Mouse (Mus musculus) bone marrow macrophage, adult 2 months (primary cell): ENCODE measurements around the gene Mthfd2l. TPM values are rescaled to one million over a fixed set of nuclear protein-coding genes. Genes with fewer than 3 reads are reported as not detected.

Experiments
- H3K27ac ChIP-seq: 2 replicates; pipeline ENCODE4 v1.5.1; 2012; ENCODE audit warnings: low read depth, low read length; ENCODE audit not compliant: insufficient read depth
- H3K4me1 ChIP-seq: 2 replicates; pipeline ENCODE4 v1.6.1; 2012; ENCODE audit warnings: low read length; ENCODE audit not compliant: control insufficient read depth, insufficient read depth
- H3K4me3 ChIP-seq: 2 replicates; pipeline ENCODE4 v1.5.1; 2012; ENCODE audit warnings: mild to moderate bottlenecking, low read length, moderate library complexity; ENCODE audit not compliant: insufficient read depth
- CTCF ChIP-seq: IDR thresholded peaks from 2 replicates; pipeline ENCODE4 v1.5.1; 2012; ENCODE audit warnings: low read depth, mild to moderate bottlenecking, low read length, moderate library complexity
- POLR2A ChIP-seq: IDR thresholded peaks from 2 replicates; pipeline ENCODE4 v1.6.1; 2012; ENCODE audit warnings: mild to moderate bottlenecking, low read depth, low read length, borderline replicate concordance
- polyA plus RNA-seq: library from polyadenylated mRNA; stranded (reverse); fragments of >200 nt; gene quantifications from 2 replicates; pipeline ENCODE4 v1.2.4, GENCODE M21; 2012; ENCODE audit not compliant: missing spikeins, insufficient read depth, insufficient read length

Gene Mthfd2l
- polyA plus RNA-seq, 1 experiment = 8.1 TPM

DNA sequence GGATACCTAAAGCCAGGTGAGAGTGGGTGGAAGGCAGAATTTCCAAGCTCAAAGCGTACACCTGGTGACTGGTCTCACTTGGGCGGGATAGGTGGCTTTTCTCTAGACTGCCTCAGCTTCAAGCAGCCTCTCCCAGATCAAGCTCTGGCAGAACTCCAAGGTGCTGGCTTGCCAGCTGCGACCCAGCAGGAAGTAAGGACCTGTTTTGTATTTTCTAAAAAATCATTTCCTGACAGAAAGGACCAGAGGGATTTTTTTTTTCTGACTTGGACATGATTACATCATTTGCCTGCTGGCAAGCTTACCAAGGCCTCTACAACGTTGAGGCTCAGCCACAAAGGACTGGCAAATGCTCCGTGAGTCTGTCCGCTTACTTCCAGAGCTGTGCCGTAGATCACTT is 30.8 kb upstream of the Mthfd2l start:
- TF ChIP-seq CTCF = no peak
- TF ChIP-seq POLR2A = no peak
- peak overlapping the region; percentile 26 for H3K27ac ChIP-seq
- H3K4me3 ChIP-seq = no peak overlapping the region
- peaks cover 52% of the 10 kb centered on the region for H3K4me1 ChIP-seq

DNA sequence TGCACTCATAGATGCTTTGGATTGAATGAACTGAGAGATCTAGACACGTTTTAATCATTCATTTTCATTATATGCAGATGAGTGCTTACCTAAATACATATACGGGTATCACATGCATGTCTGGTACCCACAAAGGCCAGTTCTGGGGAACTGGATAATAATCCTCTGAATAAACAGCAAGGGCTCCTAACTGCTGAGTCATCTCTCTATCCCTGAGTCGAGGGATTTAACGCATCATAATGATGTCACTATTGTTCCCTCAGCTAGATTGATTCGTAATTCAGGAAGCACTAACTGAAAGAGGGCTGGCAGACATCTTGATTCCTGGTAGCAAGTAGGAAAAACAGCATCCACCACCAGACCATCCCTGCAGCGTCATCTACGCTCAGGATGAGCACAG is 30.2 kb upstream of the Mthfd2l start:
- Histone ChIP-seq H3K4me1 (peaks cover 50% of the 10 kb centered on the region), H3K27ac (no peak overlapping the region), H3K4me3 (no peak overlapping the region)
- no peak for TF ChIP-seq POLR2A
- no peak for TF ChIP-seq CTCF

DNA sequence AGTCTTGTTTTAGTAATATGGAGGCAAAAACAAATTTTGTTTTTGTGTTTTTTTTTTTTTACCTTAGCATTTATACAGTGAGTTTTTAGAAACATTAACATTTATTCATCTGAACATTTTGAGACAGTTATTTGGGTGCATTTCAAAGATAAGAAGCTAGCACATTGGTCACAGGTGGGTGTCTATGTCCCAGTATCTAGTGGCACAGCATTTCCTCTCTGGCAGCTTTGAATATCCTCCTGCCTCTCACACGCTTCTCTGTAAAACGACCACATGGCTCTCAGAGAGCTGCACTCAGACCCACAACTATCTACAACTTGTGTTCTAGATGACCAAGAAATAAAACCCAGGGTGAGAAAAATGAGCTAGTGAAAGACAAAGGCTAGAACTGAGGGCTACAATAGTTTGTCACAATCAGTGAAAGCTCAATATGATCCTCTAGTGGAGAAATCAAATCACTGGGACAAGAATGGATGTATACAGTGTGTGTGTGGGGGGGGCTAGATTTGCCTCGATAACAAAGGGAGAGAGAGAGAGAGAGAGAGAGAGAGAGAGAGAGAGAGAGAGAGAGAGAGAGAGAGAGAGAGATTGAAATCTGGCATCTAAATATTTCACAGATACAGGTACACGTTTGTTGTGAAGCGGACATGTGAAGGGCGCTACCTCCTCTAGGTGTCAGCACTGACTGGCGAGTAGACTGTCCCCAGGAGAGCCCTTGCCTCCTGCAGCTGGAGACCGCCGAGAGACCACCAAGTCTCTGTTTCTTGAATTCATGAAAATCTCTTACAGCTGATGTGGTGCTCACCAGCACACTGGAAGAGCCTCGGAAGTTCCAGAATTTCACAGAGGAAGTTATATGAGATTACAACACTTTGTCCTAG is 28.3 kb upstream of the Mthfd2l start:
- no peak overlapping the region for H3K27ac ChIP-seq
- TF ChIP-seq CTCF (no peak), POLR2A (no peak)
- no peak overlapping the region for H3K4me3 ChIP-seq
- peaks cover 43% of the 10 kb centered on the region for H3K4me1 ChIP-seq

DNA sequence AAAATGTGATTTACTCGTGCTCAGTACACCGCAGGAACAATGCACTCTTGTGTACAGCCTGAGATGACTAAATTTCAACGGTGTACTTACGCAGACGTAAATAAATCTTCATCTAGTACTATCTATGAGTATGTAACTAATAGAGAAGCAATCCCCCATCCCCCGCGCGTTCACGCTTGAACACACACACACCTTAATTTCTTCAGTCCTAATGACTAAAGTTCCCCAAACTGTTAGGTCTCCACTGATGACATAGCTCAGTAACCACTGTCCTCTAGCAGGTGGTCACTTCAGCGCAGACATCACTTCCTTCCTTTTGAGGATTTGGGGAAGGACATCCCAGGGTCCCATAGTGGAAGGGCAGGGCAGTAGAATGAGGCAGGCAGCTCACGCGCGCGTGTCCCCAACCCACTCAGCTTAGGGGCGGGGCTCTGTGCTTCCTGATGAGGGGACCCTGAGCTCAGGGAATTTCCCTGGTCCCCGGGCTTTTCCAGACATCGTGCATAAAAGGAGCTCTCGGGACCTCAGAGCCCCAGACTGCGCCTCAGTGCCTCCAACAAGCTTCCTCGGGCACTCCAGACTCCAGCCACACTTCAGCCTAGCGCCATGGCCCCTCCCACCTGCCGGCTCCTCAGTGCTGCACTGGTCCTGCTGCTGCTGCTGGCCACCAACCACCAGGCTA is 27.4 kb upstream of the Mthfd2l start, which contains the start of gene Cxcl2:
Gene Cxcl2 (plus strand): TSS at position 533 of the 682 bp plus-strand sequence.
- Histone ChIP-seq H3K4me3 (peak within 1 kb of the TSS; percentile 48), H3K27ac (no peak within 1 kb of the TSS), H3K4me1 (peaks cover 43% of the 10 kb centered on the region)
- TF ChIP-seq CTCF (no peak), POLR2A (no peak)

DNA sequence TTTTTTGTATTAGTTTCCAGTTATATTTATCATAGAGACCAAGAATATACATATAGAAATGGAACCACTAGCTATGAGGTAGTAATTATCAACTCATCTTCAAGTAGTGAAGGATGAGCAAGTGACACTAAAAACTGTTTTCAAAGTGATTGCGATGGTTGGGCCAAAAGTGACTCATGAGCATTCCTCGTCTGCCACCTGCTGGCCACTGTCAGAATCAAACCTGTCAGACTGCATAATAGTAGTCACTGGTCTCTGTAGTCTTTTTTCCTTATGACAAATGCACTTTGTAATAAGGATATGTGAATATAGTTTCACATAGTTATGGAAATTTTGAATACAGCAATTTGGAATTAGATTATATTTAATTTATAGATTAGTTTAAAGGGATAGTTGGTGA is 21.9 kb upstream of the Mthfd2l start:
- no peak overlapping the region for H3K27ac ChIP-seq
- TF ChIP-seq CTCF = peak; percentile 71
- TF ChIP-seq POLR2A = no peak
- peaks cover 5% of the 10 kb centered on the region for H3K4me1 ChIP-seq
- no peak overlapping the region for H3K4me3 ChIP-seq

DNA sequence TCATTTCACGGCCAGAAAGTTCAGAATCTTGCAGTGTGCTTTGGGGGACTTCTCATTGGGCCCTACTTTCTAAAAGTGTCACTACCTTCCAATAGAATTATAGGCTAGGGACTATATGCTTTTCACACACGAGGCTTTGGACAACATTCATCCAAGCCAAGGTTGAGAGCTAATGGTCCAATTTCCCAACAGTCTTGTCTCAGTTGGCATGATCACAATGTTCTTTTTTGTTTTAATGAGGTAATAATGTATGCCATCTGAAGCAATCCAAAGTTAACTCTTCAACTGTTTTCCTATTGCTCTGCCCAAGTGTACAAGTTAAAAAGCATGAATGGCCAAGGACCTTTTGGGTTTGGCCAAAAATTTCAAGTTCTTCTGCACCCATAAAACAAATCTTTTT is 11.4 kb upstream of the Mthfd2l start:
- Histone ChIP-seq H3K4me1 (no peaks in the 10 kb centered on the region), H3K27ac (no peak overlapping the region), H3K4me3 (no peak overlapping the region)
- TF ChIP-seq CTCF = no peak
- TF ChIP-seq POLR2A = no peak

DNA sequence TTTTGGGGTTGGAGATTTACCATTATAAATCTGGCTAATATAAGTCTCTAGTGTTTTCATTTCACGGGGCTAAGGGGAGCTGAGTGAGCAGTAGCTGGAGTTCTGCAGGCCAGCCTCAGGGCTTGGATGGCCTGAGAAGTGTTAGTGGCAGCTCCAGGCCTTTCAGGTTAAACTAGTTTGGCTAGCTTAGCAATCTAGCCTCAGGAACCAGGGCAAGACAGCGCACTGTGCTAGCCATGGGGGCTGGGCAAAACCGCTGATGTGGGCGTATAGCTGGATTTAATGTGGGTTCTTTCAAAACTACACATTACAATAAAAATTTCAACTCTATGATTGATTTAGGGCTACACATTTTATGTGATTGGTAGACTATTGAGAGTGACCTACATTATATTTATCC is 8.0 kb upstream of the Mthfd2l start:
- Histone ChIP-seq H3K27ac (no peak overlapping the region), H3K4me1 (no peaks in the 10 kb centered on the region), H3K4me3 (no peak overlapping the region)
- TF ChIP-seq CTCF = no peak
- no peak for TF ChIP-seq POLR2A

DNA sequence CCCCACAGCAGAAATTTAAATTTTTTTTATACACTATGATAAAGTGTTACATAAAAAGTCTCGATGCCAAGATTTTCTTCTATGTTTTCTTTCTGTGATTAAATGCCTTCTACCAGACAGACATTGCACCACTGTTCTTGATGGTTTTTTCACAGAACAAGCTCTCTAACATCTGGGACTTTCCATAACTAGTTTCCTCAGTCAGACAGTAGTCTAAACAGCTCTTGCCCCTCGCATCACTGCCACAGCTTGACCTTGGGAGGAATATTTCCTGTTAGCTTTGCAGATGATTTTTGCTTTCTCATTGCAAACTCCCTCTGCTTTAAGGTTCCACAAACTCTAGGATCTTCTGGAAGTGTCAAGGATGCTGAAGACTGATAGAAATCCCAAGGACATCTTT is 371 bp upstream of the Mthfd2l start:
- Histone ChIP-seq H3K4me3 (peak overlapping the region; percentile 70), H3K27ac (no peak overlapping the region)
- TF ChIP-seq POLR2A (no peak), CTCF (no peak)

DNA sequence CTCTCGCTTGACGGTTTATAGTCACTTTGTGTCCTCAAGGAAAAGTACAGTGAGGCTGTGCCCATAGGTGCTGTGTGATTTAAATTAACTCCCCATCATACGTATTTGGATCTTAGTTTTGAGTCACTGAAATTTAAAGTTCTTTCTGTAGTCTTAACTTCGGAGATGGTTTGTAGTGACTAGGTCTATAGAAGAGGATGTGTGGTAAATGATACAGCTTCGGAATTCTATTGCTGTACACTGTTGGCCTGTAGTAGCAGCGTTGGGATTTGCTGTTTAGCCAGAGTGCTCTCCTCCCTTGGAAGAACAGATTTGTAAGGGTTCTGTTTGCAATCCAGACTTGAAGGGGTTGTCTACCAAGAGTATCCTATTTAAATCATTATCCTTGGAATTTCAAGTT is 994 bp downstream of the Mthfd2l start:
- H3K4me1 ChIP-seq = peaks cover 24% of the 10 kb centered on the region
- H3K4me3 ChIP-seq = peak overlapping the region; percentile 70
- no peak overlapping the region for H3K27ac ChIP-seq
- TF ChIP-seq CTCF = no peak
- TF ChIP-seq POLR2A = no peak

More for the DNA sequence above, 371 bp upstream of the Mthfd2l start:
- peaks cover 22% of the 10 kb centered on the region for H3K4me1 ChIP-seq

DNA sequence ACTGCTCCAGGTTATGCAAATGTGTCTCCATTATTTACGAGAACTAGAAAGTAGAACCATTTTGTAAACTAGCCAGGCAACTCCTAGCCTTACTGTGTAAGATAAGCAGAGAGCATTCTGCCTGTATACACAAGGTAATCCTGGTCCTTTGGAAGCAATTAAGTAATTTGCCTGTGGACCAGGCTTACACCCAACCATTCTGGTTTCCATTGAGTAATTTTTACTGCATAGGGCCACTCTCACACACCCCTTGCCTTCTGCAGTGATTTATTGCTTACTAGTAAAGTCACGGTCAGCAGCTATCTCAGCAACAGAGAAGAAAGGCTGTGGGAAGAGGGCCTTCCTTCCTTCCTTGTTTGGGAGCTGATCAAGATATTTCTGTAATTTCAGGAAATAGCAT is 5.8 kb downstream of the Mthfd2l start:
- no peak overlapping the region for H3K4me3 ChIP-seq
- no peak for TF ChIP-seq POLR2A
- TF ChIP-seq CTCF = no peak
- peaks cover 23% of the 10 kb centered on the region for H3K4me1 ChIP-seq
- no peak overlapping the region for H3K27ac ChIP-seq
